ENCODE assay signal across 23 mouse cellular contexts in genomic region chr19:40407186-40407585, GRCm38 (mm10).
DNase-seq lines count a peak whose midpoint lies in the region; ATAC-seq and TF ChIP-seq lines count a peak whose summit lies in the region.
"Had no signal": no experiment of that assay in that cellular context is flagged by ENCODE, and none has a peak within 500 bp of the region (broad histone marks: within the 10 kb centered on the region; RNA-seq: fewer than 3 reads in every experiment).

No protein-coding gene starts in this region.

- no peak for TF ChIP-seq CTCF in heart, postnatal 0 days (IDR thresholded peaks at IDR 0.05; ENCODE audit: low read depth)
- no peak for TF ChIP-seq CTCF in liver, postnatal 0 days (IDR thresholded peaks at IDR 0.05; ENCODE audit: low read depth)

- H3K27me3 ChIP-seq in heart, postnatal 0 days (ENCODE audit: control insufficient read depth, insufficient read depth, low read length): no peaks in the 10 kb centered on the region
- no peaks in the 10 kb centered on the region for H3K27me3 ChIP-seq in liver, embryonic 12.5 days (replicated peaks)
- no peaks in the 10 kb centered on the region for H3K27me3 ChIP-seq in liver, postnatal 0 days (ENCODE audit: insufficient read depth, low read length)
- H3K27me3 ChIP-seq: embryonic facial prominence, embryonic 15.5 days had no signal

- TF ChIP-seq EP300 in heart, postnatal 0 days (IDR thresholded peaks at IDR 0.05; ENCODE audit: low read depth): no peak
- no peak for TF ChIP-seq EP300 in liver, postnatal 0 days (IDR thresholded peaks at IDR 0.05; ENCODE audit: low read depth)

- DNase-seq in heart, postnatal 0 days (ENCODE audit: low spot score): no peak
- DNase-seq in heart, postnatal 10 days: no peak
- peak; percentile 70 for DNase-seq in kidney, adult 9 months
- DNase-seq in kidney, postnatal 10 days: no peak
- DNase-seq in liver, postnatal 0 days: no peak
- no peak for DNase-seq in adrenal gland, adult 2 months
- DNase-seq: adrenal gland, adult 8-10 months; adrenal gland, postnatal 36 days; cerebellum, adult 11 months; cerebellum, adult 8-10 months; cerebellum, postnatal 14 days; embryo, embryonic 11 days; gastrocnemius, adult 2 months; gastrocnemius, postnatal 25 days; heart, postnatal 14 days had no signal

- no peak overlapping the region for H3K4me3 ChIP-seq in heart, postnatal 0 days (ENCODE audit: low read depth, low read length)
- no peak overlapping the region for H3K4me3 ChIP-seq in liver, embryonic 12.5 days
- no peak overlapping the region for H3K4me3 ChIP-seq in liver, postnatal 0 days (ENCODE audit: low read depth, low read length)
- H3K4me3 ChIP-seq: embryonic facial prominence, embryonic 15.5 days; erythroblast, embryonic 14.5 days; forebrain, embryonic 10.5 days; gastrocnemius, adult 2 months; hindbrain, embryonic 10.5 days had no signal

- H3K36me3 ChIP-seq in heart, postnatal 0 days (replicated peaks; ENCODE audit: control insufficient read depth, insufficient read depth, low read length): no peaks in the 10 kb centered on the region
- H3K36me3 ChIP-seq in liver, embryonic 12.5 days: no peaks in the 10 kb centered on the region
- no peaks in the 10 kb centered on the region for H3K36me3 ChIP-seq in liver, postnatal 0 days (replicated peaks; ENCODE audit: insufficient read depth, low read length)
- H3K36me3 ChIP-seq: embryonic facial prominence, embryonic 15.5 days; forebrain, embryonic 10.5 days; hindbrain, embryonic 10.5 days had no signal

- WGBS in heart, postnatal 0 days: 57% methylated on average over 2 of the region's 2 CpGs
- 65% methylated on average over 2 of the region's 2 CpGs for WGBS in liver, embryonic 12.5 days (ENCODE audit: insufficient replicate concordance)
- 74% methylated on average over 2 of the region's 2 CpGs for WGBS in liver, postnatal 0 days (ENCODE audit: insufficient replicate concordance)

- H3K4me1 ChIP-seq in heart, postnatal 0 days (ENCODE audit: control insufficient read depth, insufficient read depth): peaks cover 60% of the 10 kb centered on the region
- H3K4me1 ChIP-seq in liver, embryonic 12.5 days: peaks cover 21% of the 10 kb centered on the region
- H3K4me1 ChIP-seq in liver, postnatal 0 days (ENCODE audit: insufficient read depth): peaks cover 25% of the 10 kb centered on the region

- H3K27ac ChIP-seq in heart, postnatal 0 days (ENCODE audit: low read depth): peak overlapping the region; percentile 79; the same call in 1 of the 2 replicates
- 0 out of 2 replicates have a peak overlapping the region, but pooled peaks have one; percentile 5 for H3K27ac ChIP-seq in liver, embryonic 12.5 days
- no peak overlapping the region for H3K27ac ChIP-seq in liver, postnatal 0 days (ENCODE audit: low read depth)
- H3K27ac ChIP-seq: embryonic facial prominence, embryonic 15.5 days; forebrain, embryonic 10.5 days; hindbrain, embryonic 10.5 days; hindbrain, embryonic 14.5 days had no signal

- no peak overlapping the region for H3K9ac ChIP-seq in heart, postnatal 0 days (replicated peaks; ENCODE audit: low read depth, low read length)
- no peak overlapping the region for H3K9ac ChIP-seq in liver, embryonic 12.5 days
- H3K9ac ChIP-seq in liver, postnatal 0 days (replicated peaks): no peak overlapping the region
- H3K9ac ChIP-seq: embryonic facial prominence, embryonic 15.5 days; hindbrain, embryonic 14.5 days had no signal

- no peak overlapping the region for H3K4me2 ChIP-seq in heart, postnatal 0 days (ENCODE audit: low read depth, low read length)
- H3K4me2 ChIP-seq in liver, embryonic 12.5 days: no peak overlapping the region
- no peak overlapping the region for H3K4me2 ChIP-seq in liver, postnatal 0 days (ENCODE audit: low read depth, low read length)
- H3K4me2 ChIP-seq: embryonic facial prominence, embryonic 15.5 days; heart, embryonic 11.5 days; hindbrain, embryonic 14.5 days had no signal

- intact Hi-C loops in heart, postnatal 10 days (cut with DNase I): no loop called here

- H3K9me3 ChIP-seq in heart, postnatal 0 days (replicated peaks; ENCODE audit: control insufficient read depth, low read length): no peaks in the 10 kb centered on the region
- no peaks in the 10 kb centered on the region for H3K9me3 ChIP-seq in liver, embryonic 12.5 days (replicated peaks)
- H3K9me3 ChIP-seq in liver, postnatal 0 days (ENCODE audit: low read length): no peaks in the 10 kb centered on the region
- H3K9me3 ChIP-seq: embryonic facial prominence, embryonic 15.5 days; forebrain, embryonic 10.5 days; hindbrain, embryonic 10.5 days had no signal

- ATAC-seq in heart, postnatal 0 days (ENCODE audit: insufficient read depth, low read depth): no peak
- ATAC-seq in liver, embryonic 12.5 days: no peak
- no peak for ATAC-seq in liver, postnatal 0 days
- ATAC-seq: forebrain, embryonic 14.5 days had no signal
